Mouse (Mus musculus): Measurements from ENCODE around the gene Fut1.

The Fut1 gene

DNA sequence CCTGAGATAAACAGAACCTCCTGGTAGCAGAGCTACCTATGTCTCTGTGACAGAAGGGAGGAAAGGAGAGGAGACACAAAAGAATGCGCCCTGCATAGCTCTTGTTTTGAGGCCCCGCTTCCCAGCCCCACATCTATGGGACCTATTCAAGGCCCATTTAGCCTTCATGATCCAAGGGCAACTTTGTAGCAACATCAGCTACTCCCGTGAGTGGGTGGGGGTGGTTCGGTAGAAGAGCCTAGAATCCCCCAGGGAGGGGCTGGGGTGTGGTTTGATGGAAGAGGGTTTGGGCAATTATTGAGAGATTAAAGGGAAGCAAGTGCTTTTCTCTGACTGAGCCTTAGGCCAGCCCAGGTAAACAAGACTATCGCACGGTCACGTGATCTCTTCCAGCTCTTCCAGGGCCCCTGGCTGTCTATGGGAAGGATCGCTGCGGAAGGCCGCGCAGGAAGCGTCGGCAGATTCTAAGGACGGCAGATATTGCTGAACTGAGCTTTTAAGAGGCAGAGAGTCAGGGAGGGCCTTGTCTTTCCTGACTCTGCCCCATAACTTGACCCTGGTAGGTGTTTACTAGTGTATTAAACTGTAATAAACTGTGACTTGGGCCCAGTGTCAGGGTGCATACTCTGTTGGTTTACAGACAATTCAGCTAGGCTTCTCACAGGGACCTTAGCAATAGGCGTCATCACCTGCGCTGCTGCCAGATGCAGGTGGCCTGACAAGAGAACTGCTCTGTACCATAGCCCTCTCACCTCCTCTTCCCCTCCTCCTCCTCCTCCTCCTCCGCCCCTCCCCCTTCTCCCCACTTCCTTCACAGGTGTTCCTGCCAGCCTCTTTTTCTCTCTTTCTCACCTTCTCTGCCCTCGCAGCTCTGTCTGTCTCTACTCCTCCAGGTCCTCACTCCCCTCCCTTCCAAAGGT, 17.9 kb upstream of the Fut1 start:
- DNase-seq (ENCODE audit: low read depth, low spot score), result no peak

DNA sequence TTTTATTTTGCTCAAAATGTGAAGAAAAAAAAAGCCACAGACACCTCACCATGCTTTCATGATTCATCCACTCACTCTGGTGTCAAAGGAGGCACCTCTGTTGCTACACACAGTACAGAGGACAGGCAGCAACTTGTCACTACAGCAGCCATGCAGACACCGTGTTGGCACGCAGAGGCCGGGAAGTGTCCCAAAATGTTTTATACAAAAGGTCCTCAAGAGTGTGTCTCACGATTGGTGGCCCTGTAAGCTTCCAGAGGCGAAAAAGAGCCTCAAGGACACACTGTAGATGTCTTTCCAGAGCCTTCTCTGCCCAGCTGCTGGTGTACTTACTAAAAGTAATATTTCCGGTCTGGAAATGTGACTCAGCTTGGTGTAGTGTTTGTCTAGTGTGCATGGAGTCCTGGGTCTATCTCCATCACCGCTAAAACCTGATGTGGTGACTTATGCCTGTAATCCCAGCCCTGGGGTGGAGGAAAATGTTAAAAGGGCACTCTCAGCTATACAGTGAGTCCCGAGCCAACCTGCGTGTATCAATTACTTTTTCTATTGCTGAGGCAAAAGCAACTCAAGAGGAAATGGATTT, 11.3 kb upstream of the Fut1 start:
- DNase-seq (ENCODE audit: low read depth, low spot score), result no peak

DNA sequence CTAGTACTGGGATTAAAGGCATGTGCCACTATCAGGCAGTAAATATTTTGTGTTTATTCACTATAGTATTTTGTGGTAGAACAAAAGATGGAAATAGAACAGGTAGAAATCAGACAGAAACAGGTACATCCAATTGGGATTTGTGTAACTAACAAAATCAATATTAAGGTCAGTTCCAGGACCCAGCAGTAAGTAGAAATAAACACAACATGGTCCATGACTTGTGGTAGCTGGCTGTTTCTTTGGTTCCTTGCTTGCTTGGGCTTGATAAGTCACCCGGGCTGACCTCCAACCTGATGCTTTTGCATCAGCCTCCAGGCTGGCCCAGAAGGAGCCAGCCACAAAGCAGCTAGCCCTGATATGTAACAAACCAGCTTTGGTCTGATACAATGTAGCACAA, 7.6 kb upstream of the Fut1 start:
- no peak for DNase-seq (ENCODE audit: low read depth, low spot score)

DNA sequence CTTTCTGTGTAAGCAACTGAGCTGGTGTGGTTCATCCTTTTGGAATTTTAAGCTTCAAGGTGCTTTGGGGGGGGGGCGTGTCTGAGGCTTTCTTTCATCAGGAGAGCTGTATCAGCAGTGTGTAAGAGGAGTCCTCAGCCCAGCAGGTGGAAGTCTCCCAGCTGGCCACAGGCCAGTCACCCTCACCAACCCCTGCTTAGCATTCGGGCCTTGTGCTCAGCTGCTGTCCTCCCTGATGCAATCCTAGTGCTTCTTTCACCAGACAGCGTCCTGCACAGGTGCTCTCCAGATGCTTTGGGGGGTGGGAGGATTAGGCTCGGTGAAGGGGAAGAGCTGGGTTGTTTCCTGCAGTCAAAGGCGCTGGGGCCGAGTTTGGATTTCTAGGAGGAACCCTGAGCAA, 812 bp upstream of the Fut1 start:
- DNase-seq (ENCODE audit: low read depth, low spot score), result no peak

DNA sequence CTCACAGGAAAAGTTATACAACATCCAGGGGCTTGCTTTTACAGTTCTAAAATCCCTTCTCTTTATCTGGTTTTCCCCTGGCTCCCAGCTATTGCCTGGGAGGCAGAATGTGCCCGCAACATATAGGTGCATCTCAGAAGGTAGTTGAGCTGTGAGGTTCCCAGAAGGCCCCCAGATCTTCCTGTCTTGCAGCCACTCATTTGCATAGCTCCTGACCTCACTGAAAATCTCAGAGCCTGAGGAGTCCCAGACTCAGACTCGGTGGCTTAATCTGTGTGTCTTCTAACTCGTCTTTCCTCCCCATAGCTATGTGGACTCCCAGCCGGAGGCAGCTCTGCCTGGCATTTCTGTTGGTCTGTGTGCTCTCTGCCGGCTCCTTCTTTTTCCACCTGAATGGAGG, 1.2 kb downstream of the Fut1 start:
- DNase-seq (ENCODE audit: low read depth, low spot score), result no peak

DNA sequence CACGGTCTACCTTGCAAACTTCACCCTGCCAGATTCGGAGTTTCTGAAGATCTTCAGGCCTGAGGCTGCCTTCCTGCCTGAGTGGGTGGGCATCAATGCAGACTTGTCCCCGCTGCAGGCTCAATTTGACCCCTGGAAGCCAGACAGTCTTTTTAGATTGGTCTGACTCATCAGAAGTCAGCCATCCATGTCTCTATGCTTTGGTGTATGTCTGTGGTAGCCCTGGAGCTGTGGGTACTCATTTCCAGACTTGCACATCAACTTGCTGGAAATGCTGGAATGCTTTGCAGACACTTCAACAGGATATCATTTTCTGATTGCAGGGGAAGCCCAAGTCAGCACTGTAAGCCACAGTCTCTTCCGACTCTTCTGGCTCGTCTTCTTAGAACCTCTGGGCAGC, 2.5 kb downstream of the Fut1 start:
- no peak for DNase-seq (ENCODE audit: low read depth, low spot score)

DNA sequence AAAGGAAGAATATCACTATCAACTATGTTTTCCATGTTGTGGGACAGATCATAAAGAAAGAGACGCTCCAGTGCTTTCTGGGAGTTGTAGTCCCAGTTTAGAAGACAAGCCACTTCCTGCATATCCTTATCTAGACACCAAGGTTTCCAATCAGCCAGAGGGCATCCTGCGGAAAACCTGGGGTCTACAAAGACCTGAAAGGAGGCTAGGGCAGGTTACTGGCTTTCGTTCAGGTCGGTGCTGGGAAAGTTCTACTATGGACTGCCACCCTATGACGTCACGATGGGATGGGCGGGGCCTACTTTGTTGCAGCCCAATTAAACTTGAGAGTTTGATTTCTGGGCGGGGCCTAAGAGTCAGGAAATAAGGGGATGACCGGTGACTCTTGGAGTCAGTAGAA, 4.4 kb downstream of the Fut1 start, which contains the start of gene Izumo1:
Gene Izumo1, plus strand, starts transcription at position 369 of the 400 bp plus-strand sequence.
- no peak for DNase-seq (ENCODE audit: low read depth, low spot score)

DNA sequence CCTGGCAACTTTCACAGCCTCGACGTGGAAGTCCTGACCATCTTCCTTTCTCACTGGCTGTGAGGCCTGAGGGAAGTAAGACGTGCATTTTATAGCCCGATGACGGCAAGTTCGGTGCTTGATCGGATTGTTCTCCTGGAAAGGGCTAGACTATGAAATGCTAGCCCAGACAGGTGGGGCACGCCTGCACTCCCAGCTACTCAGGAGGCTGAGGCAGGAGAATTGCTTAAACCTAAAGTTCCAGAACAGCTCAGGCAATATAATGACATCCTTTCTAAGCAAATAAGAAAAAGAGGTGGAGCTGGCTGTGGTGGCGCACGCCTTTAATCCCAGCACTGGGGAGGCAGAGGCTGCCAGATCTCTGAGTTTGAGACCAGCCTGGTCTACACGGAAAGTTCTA, 6.4 kb downstream of the Fut1 start:
- no peak for DNase-seq (ENCODE audit: low read depth, low spot score)

DNA sequence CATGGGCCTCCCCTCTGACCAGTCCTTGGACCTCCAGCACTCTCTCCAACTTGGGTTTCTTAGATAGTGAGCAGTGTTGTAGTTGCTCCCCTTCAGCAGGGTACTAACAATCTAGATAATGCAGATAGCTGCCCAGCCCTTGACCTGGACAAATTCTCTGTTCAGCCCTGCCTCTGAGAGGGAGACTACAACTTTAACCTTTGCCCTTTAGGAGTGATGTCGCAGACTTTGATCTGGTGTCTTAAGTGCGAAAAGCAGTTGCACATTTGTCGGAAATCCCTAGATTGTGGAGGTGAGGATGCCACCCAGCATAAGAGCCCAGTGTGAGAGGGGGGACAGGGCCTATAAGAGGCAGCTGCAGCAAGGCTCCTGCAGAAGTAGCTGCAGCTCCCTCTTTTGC, 7.6 kb downstream of the Fut1 start:
- no peak for DNase-seq (ENCODE audit: low read depth, low spot score)

DNA sequence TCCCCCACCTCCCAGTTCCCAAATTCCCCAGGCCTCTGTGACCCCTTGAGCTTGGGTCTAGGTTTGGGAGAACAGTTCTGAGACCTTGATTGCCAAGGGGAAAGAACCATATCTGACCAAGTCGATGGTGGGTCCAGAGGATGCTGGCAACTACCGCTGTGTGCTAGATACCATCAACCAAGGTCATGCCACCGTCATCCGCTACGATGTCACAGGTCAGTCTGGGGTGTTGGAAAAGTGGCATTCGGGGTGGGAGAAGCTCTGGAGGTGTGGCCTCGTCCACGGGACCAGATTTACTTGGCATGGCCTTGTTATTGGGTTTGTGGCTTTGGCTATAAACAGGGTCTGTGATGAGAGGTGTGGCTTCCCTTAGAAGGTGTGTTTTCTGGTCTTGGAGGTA, 8.4 kb downstream of the Fut1 start:
- no peak for DNase-seq (ENCODE audit: low read depth, low spot score)

DNA sequence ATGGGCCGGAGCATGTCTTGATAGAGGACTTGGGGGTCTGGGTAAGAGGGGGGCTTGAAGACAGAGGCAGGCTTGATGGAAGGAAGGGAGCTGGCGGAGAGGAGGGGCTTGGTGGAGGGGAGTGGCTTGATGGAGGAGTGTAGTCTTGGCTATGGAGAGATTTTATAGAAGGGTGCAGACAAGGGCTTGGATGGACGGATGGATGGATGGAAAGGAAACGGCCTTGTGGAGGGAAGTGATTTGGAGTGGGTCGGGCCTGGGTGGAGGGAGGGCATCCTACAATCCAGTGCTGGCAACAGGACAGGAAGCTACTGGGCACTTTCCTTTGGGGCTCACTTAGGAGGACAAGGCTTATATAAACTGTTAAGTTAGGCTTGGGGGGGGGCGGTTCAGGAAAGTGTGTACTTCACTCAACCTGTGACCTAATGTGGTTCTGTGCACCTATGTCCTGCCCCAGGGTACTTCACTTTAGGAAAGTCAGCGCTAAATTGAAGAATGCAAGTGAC, 9.5 kb downstream of the Fut1 start:
- no peak for DNase-seq (ENCODE audit: low read depth, low spot score)

DNA sequence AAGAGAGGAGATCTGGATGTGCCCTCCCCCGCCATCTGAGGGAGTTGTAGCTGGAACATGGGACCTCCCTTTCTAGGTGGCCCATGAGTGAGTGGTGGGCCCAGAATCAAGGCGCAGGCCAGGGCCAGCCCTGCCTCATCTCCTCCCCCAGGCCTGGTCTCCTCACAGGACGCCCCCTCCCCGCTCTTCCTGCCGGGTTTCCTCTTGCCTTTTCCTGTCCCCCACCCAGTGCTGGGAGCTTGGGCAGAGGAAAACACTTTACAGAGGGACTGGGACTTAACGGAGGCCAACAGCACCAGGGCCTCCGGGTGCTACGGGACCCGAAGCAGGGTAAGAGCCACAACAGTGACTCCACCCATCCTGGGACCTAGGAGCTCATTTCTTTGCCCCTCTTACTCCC, 10.2 kb downstream of the Fut1 start, which contains the start of gene Rasip1:
Gene Rasip1, plus strand, starts transcription at position 228 of the 400 bp plus-strand sequence.
- DNase-seq (ENCODE audit: low read depth, low spot score), result no peak

DNA sequence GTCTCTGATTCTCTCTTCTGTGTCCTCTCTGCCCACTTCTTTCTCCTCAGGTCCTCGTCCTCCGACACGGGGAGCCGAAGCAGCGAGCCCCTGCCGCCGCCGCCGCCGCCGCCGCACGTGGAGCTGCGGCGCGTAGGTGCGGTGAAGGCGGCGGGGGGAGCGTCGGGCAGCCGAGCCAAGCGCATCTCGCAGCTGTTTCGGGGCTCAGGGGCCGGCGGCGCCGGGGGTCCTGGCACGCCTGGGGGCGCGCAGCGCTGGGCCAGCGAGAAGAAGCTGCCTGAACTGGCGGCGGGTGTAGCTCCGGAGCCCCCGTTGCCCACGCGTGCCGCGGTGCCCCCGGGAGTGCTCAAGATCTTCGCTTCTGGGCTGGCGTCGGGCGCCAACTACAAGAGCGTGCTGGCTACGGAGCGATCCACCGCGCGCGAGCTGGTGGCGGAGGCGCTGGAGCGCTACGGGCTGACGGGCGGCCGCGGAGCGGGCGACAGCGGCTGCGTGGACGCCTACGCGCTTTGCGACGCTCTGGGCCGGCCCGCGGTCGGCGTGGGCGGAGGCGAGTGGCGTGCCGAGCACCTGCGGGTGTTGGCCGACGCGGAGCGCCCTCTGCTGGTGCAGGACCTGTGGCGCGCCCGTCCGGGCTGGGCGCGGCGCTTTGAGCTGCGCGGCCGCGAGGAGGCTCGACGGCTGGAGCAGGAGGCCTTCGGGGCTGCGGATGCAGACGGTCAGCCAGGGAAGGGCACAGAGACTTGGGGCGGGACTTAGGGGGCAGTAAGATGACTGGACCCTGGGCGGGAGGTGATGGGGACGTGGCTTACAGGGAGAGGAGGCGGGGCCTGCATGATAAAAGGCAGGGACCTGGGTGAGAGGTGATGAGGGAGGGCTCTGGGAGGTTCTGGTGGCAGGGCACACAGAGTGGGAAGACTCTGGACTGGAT, 11.5 kb downstream of the Fut1 start:
- peak; percentile 63 for DNase-seq (ENCODE audit: low read depth, low spot score)

DNA sequence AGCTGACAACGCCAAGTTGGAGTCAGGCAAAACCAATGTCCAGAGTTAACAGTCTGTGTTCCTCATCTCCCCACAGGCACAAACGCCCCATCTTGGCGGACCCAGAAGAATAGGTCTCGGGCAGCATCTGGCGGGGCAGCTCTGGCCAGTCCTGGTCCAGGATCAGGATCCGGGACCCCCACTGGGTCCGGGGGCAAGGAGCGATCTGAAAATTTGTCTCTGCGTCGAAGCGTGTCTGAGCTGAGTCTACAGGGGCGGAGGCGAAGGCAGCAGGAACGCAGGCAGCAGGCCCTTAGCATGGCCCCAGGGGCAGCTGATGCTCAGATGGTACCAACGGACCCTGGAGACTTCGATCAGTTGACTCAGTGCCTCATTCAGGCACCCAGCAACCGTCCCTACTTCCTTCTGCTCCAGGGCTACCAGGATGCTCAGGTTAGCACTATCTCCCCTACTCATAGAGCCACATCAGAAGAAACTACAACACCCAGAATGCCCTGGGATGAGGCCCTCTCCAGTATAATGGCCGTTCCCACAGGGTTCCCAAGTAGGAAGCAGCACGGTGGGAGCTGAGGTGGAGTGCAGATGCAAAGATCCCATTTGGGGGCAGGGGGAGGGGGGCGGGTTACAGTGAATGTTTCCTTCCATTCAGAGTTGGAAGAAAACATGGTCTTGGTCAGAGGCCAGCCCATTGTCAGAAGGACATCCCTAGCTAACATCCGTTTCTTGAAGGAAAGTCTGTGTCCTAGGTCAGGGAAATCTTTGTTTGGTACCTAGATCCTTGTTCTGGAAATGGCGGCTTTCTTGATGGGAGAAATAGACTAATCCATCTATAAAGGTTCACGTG, 13.2 kb downstream of the Fut1 start:
- DNase-seq (ENCODE audit: low read depth, low spot score), result no peak

DNA sequence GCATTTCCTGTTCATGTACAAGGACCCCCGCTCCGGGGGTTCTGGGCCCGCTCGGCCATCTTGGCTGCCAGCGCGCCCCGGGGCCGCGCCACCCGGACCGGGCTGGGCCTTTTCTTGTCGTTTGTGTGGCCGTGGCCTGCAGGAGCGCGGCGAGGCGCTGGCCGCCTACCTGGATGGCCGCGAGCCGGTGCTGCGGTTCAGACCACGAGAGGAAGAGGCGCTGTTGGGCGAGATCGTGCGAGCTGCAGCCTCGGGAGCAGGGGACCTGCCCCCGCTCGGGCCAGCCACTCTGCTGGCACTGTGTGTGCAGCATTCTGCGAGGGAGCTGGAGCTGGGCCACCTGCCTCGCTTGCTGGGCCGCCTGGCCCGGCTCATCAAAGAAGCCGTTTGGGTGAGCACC, 15.4 kb downstream of the Fut1 start:
- no peak for DNase-seq (ENCODE audit: low read depth, low spot score)

DNA sequence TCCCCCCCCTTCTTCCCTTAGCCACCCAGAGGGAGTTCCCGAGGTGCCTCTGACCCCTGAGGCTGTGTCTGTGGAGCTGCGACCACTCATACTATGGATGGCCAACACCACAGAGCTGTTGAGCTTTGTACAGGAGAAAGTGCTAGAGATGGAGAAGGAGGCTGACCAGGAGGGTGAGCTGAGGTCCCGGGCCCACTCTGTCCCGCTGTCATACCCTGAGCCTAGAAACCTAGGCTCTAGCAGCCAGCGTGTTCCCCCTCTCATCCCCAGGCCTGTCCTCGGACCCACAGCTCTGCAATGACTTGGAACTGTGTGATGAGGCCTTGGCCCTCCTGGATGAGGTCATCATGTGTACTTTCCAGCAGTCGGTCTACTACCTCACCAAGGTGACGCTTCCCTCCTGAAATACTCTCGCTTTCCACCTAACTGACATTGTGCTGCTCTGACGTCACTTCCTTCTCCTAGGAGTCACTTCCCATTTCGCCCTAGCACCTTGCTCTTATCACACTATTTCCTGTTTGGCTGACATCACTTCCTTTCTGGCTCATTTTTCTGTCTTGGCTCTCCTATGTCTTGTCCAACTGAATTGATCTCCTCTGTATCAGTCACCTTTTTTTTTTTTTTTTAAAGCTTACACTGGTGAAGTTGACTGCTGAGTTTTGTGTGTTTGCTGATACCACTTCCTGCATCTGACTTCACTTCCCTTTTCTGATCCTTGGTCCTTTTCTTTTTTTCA, 18.0 kb downstream of the Fut1 start:
- no peak for DNase-seq (ENCODE audit: low read depth, low spot score)

DNA sequence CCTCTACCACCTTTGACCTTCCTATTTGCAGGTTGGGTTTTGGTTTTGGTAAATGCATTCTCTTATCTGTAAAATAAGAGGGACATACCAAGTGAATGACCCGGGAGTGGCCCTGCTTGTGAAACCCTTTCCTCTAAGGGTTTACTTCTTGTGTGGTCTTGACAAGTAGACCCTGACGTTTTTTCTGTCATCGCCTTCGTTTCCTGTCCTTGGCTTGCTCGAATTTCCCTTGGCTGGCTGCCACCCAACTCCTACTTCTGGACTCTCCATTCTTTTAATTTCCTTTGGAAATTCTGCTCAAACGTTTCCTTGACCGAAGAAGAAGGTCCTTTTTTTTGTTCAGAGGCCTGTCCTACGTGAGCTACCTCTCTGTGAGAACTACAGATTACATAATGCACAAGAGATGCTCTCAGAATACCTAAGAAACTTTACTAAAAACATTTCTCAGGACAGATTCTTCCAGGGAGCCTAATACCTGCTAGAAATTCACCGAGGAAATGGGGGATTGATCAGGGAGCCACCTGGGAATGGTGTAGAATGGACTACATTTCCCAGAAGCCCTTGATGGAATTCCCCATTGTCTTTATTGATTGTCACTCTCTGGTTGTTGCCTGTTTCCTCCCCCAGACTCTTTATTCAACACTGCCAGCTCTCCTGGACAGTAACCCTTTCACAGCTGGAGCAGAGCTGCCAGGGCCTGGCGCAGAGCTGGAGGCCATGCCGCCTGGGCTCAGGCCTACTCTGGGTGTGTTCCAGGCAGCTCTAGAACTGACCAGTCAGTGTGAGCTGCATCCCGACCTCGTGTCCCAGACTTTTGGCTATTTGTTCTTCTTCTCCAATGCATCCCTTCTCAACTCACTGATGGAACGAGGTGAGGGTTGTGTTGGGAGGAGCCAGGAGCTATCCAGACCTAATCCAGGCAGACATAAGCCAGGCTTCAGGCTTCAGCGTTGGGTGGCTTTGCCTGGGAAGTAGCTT, 18.9 kb downstream of the Fut1 start:
- DNase-seq (ENCODE audit: low read depth, low spot score), result no peak

DNA sequence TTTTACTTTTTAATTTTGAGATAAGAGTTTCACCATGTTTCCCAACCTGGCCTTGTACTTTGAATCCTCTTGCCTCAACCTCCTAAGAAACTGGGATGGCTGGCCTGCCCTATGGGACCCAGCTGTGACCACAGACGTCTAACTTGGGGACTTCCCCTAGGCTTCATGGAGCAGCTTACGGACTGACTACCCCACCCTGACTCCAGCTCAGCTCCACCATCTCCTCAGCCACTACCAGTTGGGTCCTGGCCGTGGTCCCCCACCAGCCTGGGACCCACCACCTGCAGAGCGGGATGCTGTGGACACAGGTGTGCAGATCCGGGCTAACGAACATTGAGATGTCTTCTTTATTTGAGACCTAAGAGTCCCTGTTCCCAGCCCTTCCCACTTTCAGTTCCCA, 20.6 kb downstream of the Fut1 start:
- DNase-seq (ENCODE audit: low read depth, low spot score), result no peak

Data from telencephalon, adult 2 months (tissue).